Comparison of ENCODE assay signal across 8 mouse cellular contexts in genomic region chr17:79051606-79052005, GRCm38 (mm10). TPM values are rescaled to one million over a fixed set of nuclear protein-coding genes. Genes with fewer than 3 reads are reported as not detected.
DNase-seq lines count a peak whose midpoint lies in the region; ATAC-seq lines count a peak whose summit lies in the region.

TSS of gene Qpct (plus strand) at chr17:79051906.

- no peak for ATAC-seq in embryonic facial prominence, embryonic 12.5 days (ENCODE audit: insufficient number of reproducible peaks, insufficient read depth, low FRiP score, low TSS enrichment)
- ATAC-seq in hindbrain, embryonic 12.5 days (ENCODE audit: low FRiP score) = no peak

- WGBS in embryonic facial prominence, embryonic 12.5 days = 74% methylated on average over 4 of the region's 4 CpGs
- WGBS in hindbrain, embryonic 12.5 days = 74% methylated on average over 4 of the region's 4 CpGs
- 78% methylated on average over 4 of the region's 4 CpGs for WGBS in midbrain, embryonic 10.5 days

- peak within 1 kb of the TSS; percentile 61 for H3K4me3 ChIP-seq in embryonic facial prominence, embryonic 12.5 days
- H3K4me3 ChIP-seq in hindbrain, embryonic 12.5 days = peak within 1 kb of the TSS; percentile 51
- peak within 1 kb of the TSS; percentile 74 for H3K4me3 ChIP-seq in midbrain, embryonic 10.5 days

- H3K27me3 ChIP-seq in embryonic facial prominence, embryonic 12.5 days = peaks cover 19% of the 10 kb centered on the region
- H3K27me3 ChIP-seq in hindbrain, embryonic 12.5 days = peaks cover 9% of the 10 kb centered on the region
- H3K27me3 ChIP-seq in midbrain, embryonic 10.5 days (ENCODE audit: low read depth, poor library complexity, severe bottlenecking) = peaks cover 28% of the 10 kb centered on the region

- DNase-seq in layer of hippocampus, adult 18-20 months (ENCODE audit: low spot score in 2 of 2) = no peak
- no peak for DNase-seq in layer of hippocampus, adult 11-12 months (ENCODE audit: low spot score)
- DNase-seq in midbrain, embryonic 10.5 days (ENCODE audit: low spot score) = no peak
- no peak for DNase-seq in B cell, adult 2 months
- DNase-seq in adrenal gland, adult 8-10 months = no peak
- DNase-seq in thymus, postnatal 36 days = no peak

- H3K4me1 ChIP-seq in embryonic facial prominence, embryonic 12.5 days = no peaks in the 10 kb centered on the region
- peaks cover 5% of the 10 kb centered on the region; the same call in 1 of the 2 replicates for H3K4me1 ChIP-seq in hindbrain, embryonic 12.5 days
- H3K4me1 ChIP-seq in midbrain, embryonic 10.5 days = peaks cover 12% of the 10 kb centered on the region

- H3K9me3 ChIP-seq in embryonic facial prominence, embryonic 12.5 days = no peaks in the 10 kb centered on the region
- H3K9me3 ChIP-seq in hindbrain, embryonic 12.5 days (replicated peaks) = no peaks in the 10 kb centered on the region
- no peaks in the 10 kb centered on the region for H3K9me3 ChIP-seq in midbrain, embryonic 10.5 days (replicated peaks)

- peak within 1 kb of the TSS; percentile 96 for H3K4me2 ChIP-seq in embryonic facial prominence, embryonic 12.5 days (replicated peaks)
- peak within 1 kb of the TSS; percentile 95 for H3K4me2 ChIP-seq in hindbrain, embryonic 12.5 days (replicated peaks)

- peak within 1 kb of the TSS; percentile 56 for H3K9ac ChIP-seq in embryonic facial prominence, embryonic 12.5 days
- peak within 1 kb of the TSS; percentile 56 for H3K9ac ChIP-seq in hindbrain, embryonic 12.5 days

- H3K27ac ChIP-seq in embryonic facial prominence, embryonic 12.5 days = no peak within 1 kb of the TSS
- H3K27ac ChIP-seq in hindbrain, embryonic 12.5 days = peak within 1 kb of the TSS; percentile 62; the same call in 1 of the 2 replicates
- H3K27ac ChIP-seq in midbrain, embryonic 10.5 days (replicated peaks) = peak within 1 kb of the TSS; percentile 68

- no peaks in the 10 kb centered on the region for H3K36me3 ChIP-seq in embryonic facial prominence, embryonic 12.5 days
- H3K36me3 ChIP-seq in hindbrain, embryonic 12.5 days = no peaks in the 10 kb centered on the region
- no peaks in the 10 kb centered on the region for H3K36me3 ChIP-seq in midbrain, embryonic 10.5 days

RNA-seq across cellular contexts. Expression of gene Qpct, which starts in this region (rescaled TPM):
- total RNA-seq in layer of hippocampus, adult 18-20 months (2021) = 10 to 100 TPM; 10.7 to 13.4 TPM
- polyA plus RNA-seq in embryonic facial prominence, embryonic 12.5 days (2016; fragmentation: Nextera tagmentation; extraction: Ambion mirVana) = 6.7 and 7.4 TPM in 2 replicates
- polyA plus RNA-seq in hindbrain, embryonic 12.5 days (2016; fragmentation: Nextera tagmentation; extraction: Ambion mirVana) = 10.0 and 10.6 TPM in 2 replicates
- 5.8 and 8.0 TPM in 2 replicates for polyA plus RNA-seq in midbrain, embryonic 10.5 days (2016; fragmentation: Nextera tagmentation; extraction: Ambion mirVana)
- 1 to 10 TPM; 6.3 to 9.1 (median 7.2) TPM for total RNA-seq in adrenal gland, adult 8-10 months (2022)
